Mouse (Mus musculus) ES-Bruce4 (cell line): ENCODE results near the gene Them4.

ENCODE experiments used
- CTCF ChIP-seq: IDR thresholded peaks from one replicate; pipeline ENCODE4 v1.8.1; 2011; ENCODE audit warnings: low read depth, low read length
- EP300 ChIP-seq: IDR thresholded peaks from 2 replicates; pipeline ENCODE4 v1.6.1; 2011; ENCODE audit warnings: low read depth, low read length; ENCODE audit not compliant: insufficient read depth
- POLR2A ChIP-seq: IDR thresholded peaks from one replicate; pipeline ENCODE4 v1.8.1; 2011; ENCODE audit warnings: low read length; ENCODE audit not compliant: insufficient read depth

DNA sequence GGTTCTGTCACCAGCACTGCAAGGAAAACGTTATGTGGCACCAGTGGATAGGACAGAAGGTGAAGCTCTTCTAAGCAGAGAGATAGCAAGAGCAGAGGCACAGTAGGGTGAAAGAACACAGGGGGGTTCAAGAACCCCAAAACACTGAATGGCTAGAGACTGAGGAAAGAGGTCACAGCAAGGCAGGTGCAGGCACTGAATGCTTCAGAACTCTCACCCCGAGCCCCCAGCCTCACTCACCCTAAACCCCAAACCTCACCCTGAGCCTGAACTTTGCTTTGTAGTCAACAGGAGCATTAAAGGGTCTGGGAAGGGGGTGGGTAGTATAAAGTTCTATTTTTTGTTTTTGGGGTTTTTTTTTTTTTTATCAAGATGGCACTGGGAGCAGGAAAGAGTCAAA is 38.3 kb downstream of the Them4 start:
- TF ChIP-seq POLR2A (no peak), EP300 (no peak), CTCF (no peak)
